Mouse (Mus musculus) limb, embryonic 14.5 days (tissue): Measurements from ENCODE around the gene Sorcs3. TPM values are rescaled to one million over a fixed set of nuclear protein-coding genes. Genes with fewer than 3 reads are reported as not detected.

ENCODE experiments used
- ATAC-seq: fragments of 200-750 bp; cut with Nextera tagmentation; 2 replicates; pipeline ENCODE4 v1.8.0; 2017; ENCODE audit warnings: low read depth, moderate number of reproducible peaks, moderate TSS enrichment; ENCODE audit not compliant: low FRiP score
- DNase-seq: peaks from one replicate; pipeline ENCODE4 v3.0.0-alpha.2; 2015; ENCODE audit warnings: low spot score
- H3K27ac ChIP-seq: fragments of 300-500 bp; sonication (generic); replicated peaks from 2 replicates; pipeline ENCODE4 v1.5.1; 2014; ENCODE audit warnings: low read depth, mild to moderate bottlenecking, low read length, moderate library complexity, mixed read lengths
- H3K27me3 ChIP-seq: fragments of 300-500 bp; sonication (generic); 2 replicates; pipeline ENCODE4 v1.6.1; 2014; ENCODE audit warnings: low read length, mixed read lengths; ENCODE audit not compliant: control insufficient read depth, insufficient read depth
- H3K36me3 ChIP-seq: fragments of 300-500 bp; sonication (generic); 2 replicates; pipeline ENCODE4 v1.6.1; 2014; ENCODE audit warnings: mild to moderate bottlenecking, low read length, moderate library complexity, mixed read lengths; ENCODE audit not compliant: control insufficient read depth, insufficient read depth
- H3K4me1 ChIP-seq: fragments of 300-500 bp; sonication (generic); 2 replicates; pipeline ENCODE4 v1.6.1; 2014; ENCODE audit warnings: antibody characterized with exemption, low read length, mixed read lengths; ENCODE audit not compliant: control insufficient read depth, insufficient read depth
- H3K4me2 ChIP-seq: fragments of 300-500 bp; sonication (generic); replicated peaks from 2 replicates; pipeline ENCODE4 v1.6.1; 2014; ENCODE audit warnings: low read depth, mild to moderate bottlenecking, low read length, moderate library complexity; ENCODE audit not compliant: severe bottlenecking
- H3K4me3 ChIP-seq: fragments of 300-500 bp; sonication (generic); replicated peaks from 2 replicates; pipeline ENCODE4 v1.5.1; 2014; ENCODE audit warnings: low read length
- H3K9ac ChIP-seq: fragments of 300-500 bp; sonication (generic); 2 replicates; pipeline ENCODE4 v1.6.1; 2014; ENCODE audit warnings: mild to moderate bottlenecking, low read depth, low read length, moderate library complexity; ENCODE audit not compliant: severe bottlenecking
- H3K9me3 ChIP-seq: fragments of 300-500 bp; sonication (generic); 2 replicates; pipeline ENCODE4 v1.6.1; 2016; ENCODE audit warnings: low read length; ENCODE audit not compliant: control insufficient read depth
- POLR2A ChIP-seq: fragments of 200-500 bp; IDR thresholded peaks from 2 replicates; pipeline ENCODE4 v1.8.0; 2012; ENCODE audit warnings: inconsistent platforms, mild to moderate bottlenecking, moderate library complexity, borderline replicate concordance; ENCODE audit not compliant: insufficient read depth, insufficient read length; ENCODE audit errors: extremely low read depth
- WGBS: fragments of 180-500 bp; shearing (Covaris S2); extraction: QIAGEN DNeasy Blood & Tissue Kit; methylation state at CpG from one replicate; pipeline ENCODE4 v1.1.7; 2014; 5-methylcytosine and 5-hydroxymethylcytosine counted together
- polyA plus RNA-seq, 2 experiments: library from polyadenylated mRNA; depleted of rRNA in 1 of 2; stranded (reverse) in 1 of 2; unstranded in 1 of 2; fragments of >200 nt; fragmentation: Nextera tagmentation in 1 of 2; extraction: Ambion mirVana in 1 of 2; gene quantifications; 2 replicates each; pipeline versions ENCODE4 v1.2.1 to v1.2.3; 2012 to 2014

Sorcs3 gene
- polyA plus RNA-seq, 2 experiments = 3.0 to 3.1 TPM

DNA sequence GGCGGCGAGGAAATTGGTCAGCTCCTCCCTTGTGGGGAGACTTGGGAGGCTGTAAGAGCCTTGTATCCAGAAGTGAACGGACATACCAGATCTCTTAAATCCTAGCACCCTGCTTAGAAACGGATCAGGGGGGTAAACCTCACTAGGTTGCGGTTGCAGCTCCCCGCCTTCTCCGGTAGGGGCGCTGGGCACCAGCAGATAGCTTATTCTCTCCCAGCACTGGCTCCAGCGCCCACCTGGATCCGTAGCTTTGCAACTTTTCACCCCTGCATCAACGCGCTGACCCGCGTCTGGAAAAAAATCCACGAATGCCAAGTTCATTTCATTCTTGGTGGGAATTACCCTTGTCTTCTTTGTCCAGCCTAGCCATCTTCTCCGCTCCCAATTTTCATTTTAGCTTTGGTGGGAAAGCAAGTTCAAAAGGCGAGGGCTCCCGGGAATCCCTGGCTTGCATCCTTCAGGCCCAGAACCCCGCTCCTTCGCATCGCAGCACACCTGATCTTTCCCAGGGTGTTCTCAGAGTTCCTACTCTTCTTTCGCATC lies 1.8 kb upstream of the Sorcs3 start:
- no peaks in the 10 kb centered on the region for H3K36me3 ChIP-seq
- no peak for TF ChIP-seq POLR2A
- ATAC-seq (no peak), DNase-seq (peak; percentile 65)
- 0 out of 2 replicates have a peak, but pooled peaks cover 5% of the 10 kb centered on the region for H3K9me3 ChIP-seq
- H3K4me2 ChIP-seq = peak overlapping the region; percentile 96
- H3K27me3 ChIP-seq = peaks cover 48% of the 10 kb centered on the region
- 2% methylated on average over 20 of the region's 22 CpGs for WGBS
- peak overlapping the region; percentile 56 for H3K4me3 ChIP-seq
- H3K27ac ChIP-seq = no peak overlapping the region
- peaks cover 6% of the 10 kb centered on the region; the same call in 1 of the 2 replicates for H3K4me1 ChIP-seq
- no peak overlapping the region for H3K9ac ChIP-seq

- peak overlapping the region; percentile 56 for H3K4me3 ChIP-seq
- H3K9me3 ChIP-seq = 0 out of 2 replicates have a peak, but pooled peaks cover 5% of the 10 kb centered on the region
- no peak for ATAC-seq
- no peak overlapping the region for H3K27ac ChIP-seq
- peaks cover 48% of the 10 kb centered on the region for H3K27me3 ChIP-seq
- peaks cover 8% of the 10 kb centered on the region; the same call in 1 of the 2 replicates for H3K4me1 ChIP-seq
- no peak overlapping the region; the same call in 1 of the 2 replicates for H3K9ac ChIP-seq
- H3K36me3 ChIP-seq = no peaks in the 10 kb centered on the region
- 0% methylated on average over 8 of the region's 8 CpGs for WGBS
- peak overlapping the region; percentile 96 for H3K4me2 ChIP-seq
- DNase-seq = no peak
- TF ChIP-seq POLR2A = no peak
Measured at GRCm38 (mm10) chr19:48204476-48204875, 1.3 kb upstream of the Sorcs3 start.

GRCm38 (mm10) chr19:48204892-48205761 lies 698 bp upstream of the Sorcs3 start:
- H3K27me3 ChIP-seq = peaks cover 48% of the 10 kb centered on the region
- WGBS = under 1% methylated on average over 52 of the region's 62 CpGs

GRCm38 (mm10) chr19:48206861-48207730 lies 1.3 kb downstream of the Sorcs3 start:
- WGBS = 3% methylated on average over 20 of the region's 21 CpGs
- Histone ChIP-seq H3K27ac (no peak overlapping the region), H3K9me3 (peaks cover 4% of the 10 kb centered on the region; the same call in 1 of the 2 replicates), H3K36me3 (no peaks in the 10 kb centered on the region), H3K4me3 (peak overlapping the region; percentile 56), H3K27me3 (peaks cover 48% of the 10 kb centered on the region), H3K4me2 (peak overlapping the region; percentile 96), H3K4me1 (peaks cover 14% of the 10 kb centered on the region), H3K9ac (peak overlapping the region; percentile 58)
- DNase-seq (no peak), ATAC-seq (no peak)
- no peak for TF ChIP-seq POLR2A

More at GRCm38 (mm10) chr19:48204892-48205761, 698 bp upstream of the Sorcs3 start:
- Histone ChIP-seq H3K27ac (no peak overlapping the region), H3K4me2 (peak overlapping the region; percentile 96), H3K36me3 (no peaks in the 10 kb centered on the region), H3K4me3 (peak overlapping the region; percentile 56), H3K9ac (peak overlapping the region; percentile 58), H3K9me3 (0 out of 2 replicates have a peak, but pooled peaks cover 5% of the 10 kb centered on the region), H3K4me1 (peaks cover 14% of the 10 kb centered on the region)
- no peak for DNase-seq
- TF ChIP-seq POLR2A = no peak
- 0 out of 2 replicates have a peak, but pooled peaks have one; percentile 20 for ATAC-seq
